Mouse (Mus musculus): Measurements from ENCODE around the gene Ace. TPM values are rescaled to one million over a fixed set of nuclear protein-coding genes. Genes with fewer than 3 reads are reported as not detected.

Ace gene
- polyA plus RNA-seq, 1 experiment from 2014 or later = 222 TPM

DNA sequence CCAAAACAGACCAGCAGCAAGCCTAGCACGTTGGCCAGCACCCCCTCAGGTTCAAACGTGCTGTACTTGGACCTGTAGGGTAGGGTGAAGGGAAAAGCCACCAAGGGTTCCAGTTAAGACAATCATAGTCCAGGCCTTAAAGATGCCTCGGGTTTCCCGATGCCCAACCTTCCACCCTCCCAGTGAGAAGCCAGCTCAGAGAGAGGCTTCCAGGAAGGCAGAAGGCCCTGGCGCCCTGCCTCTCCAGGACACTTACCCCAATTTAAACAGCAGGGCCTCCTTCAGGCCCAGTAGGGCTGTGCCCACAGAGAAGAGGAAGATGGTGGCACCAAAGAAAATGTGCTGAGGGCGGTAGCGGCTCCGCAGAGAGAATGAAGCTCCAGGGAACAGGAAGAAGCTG, 32.2 kb upstream of the Ace start:
- Histone ChIP-seq H3K27me3 (replicated peaks; ENCODE audit: control insufficient read depth, insufficient read depth, low read length) (no peaks in the 10 kb centered on the region), H3K36me3 (ENCODE audit: control insufficient read depth, insufficient read depth) (peaks cover 13% of the 10 kb centered on the region; the same call in 1 of the 2 replicates), H3K9ac (ENCODE audit: low read depth, low read length) (no peak overlapping the region), H3K27ac (ENCODE audit: low read depth, low read length) (no peak overlapping the region), H3K4me1 (replicated peaks; ENCODE audit: control insufficient read depth, insufficient read depth, low read length) (no peaks in the 10 kb centered on the region), H3K9me3 (ENCODE audit: control insufficient read depth) (no peaks in the 10 kb centered on the region), H3K4me3 (ENCODE audit: low read depth, low read length) (no peak overlapping the region), H3K4me2 (replicated peaks; ENCODE audit: low read depth) (no peak overlapping the region)
- TF ChIP-seq CTCF (IDR thresholded peaks at IDR 0.05; ENCODE audit: low read depth) = no peak
- 88% methylated on average over 8 of the region's 8 CpGs for WGBS
- ATAC-seq = no peak

DNA sequence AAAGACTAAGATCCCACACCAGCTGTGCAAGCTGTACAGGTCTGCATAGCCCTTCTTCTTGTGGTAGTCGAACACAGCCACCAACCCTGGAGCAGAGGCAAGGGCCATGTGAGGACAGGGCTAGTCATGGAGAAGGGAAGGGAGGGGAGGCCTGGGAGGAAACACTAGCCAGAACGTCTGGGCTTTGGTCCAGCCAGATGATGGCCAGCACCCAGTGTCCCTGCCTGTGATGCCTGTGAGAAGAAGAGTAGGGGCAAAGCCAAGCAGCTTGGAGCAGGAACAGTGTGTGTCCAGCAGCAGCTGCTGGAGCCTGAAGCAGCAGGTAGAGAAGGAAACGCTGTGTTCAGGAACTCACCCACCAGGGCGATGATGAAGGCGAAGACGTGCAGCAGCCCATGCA, 31.5 kb upstream of the Ace start:
- Histone ChIP-seq H3K4me1 (replicated peaks; ENCODE audit: control insufficient read depth, insufficient read depth, low read length) (no peaks in the 10 kb centered on the region), H3K27ac (ENCODE audit: low read depth, low read length) (no peak overlapping the region), H3K27me3 (replicated peaks; ENCODE audit: control insufficient read depth, insufficient read depth, low read length) (no peaks in the 10 kb centered on the region), H3K4me2 (replicated peaks; ENCODE audit: low read depth) (no peak overlapping the region), H3K9me3 (ENCODE audit: control insufficient read depth) (no peaks in the 10 kb centered on the region), H3K4me3 (ENCODE audit: low read depth, low read length) (no peak overlapping the region), H3K9ac (ENCODE audit: low read depth, low read length) (no peak overlapping the region), H3K36me3 (ENCODE audit: control insufficient read depth, insufficient read depth) (peaks cover 13% of the 10 kb centered on the region; the same call in 1 of the 2 replicates)
- TF ChIP-seq CTCF (IDR thresholded peaks at IDR 0.05; ENCODE audit: low read depth) = no peak
- WGBS = 88% methylated on average over 6 of the region's 6 CpGs
- no peak for ATAC-seq

DNA sequence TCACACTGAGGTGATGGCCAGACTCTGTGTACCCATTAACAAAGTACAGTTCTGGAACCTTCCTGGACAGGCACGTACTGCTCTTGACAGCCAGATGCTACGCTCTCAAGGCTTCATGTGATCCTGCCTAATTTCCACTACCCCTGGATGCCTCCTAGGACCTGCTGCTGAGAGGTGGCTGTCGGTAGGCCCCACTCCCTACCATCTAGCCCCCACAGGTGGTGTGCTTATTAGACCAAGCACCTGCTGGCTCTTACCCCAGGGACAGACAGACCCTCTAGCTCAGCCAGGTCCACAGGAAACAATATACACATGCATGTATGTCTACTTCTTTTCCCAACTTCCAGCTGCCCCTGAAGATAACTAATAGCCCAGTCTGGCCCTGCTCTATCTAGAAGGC, 30.8 kb upstream of the Ace start:
- no peak overlapping the region for H3K27ac ChIP-seq (ENCODE audit: low read depth, low read length)
- no peaks in the 10 kb centered on the region for H3K9me3 ChIP-seq (ENCODE audit: control insufficient read depth)
- no peak overlapping the region for H3K4me2 ChIP-seq (replicated peaks; ENCODE audit: low read depth)
- no peaks in the 10 kb centered on the region for H3K27me3 ChIP-seq (replicated peaks; ENCODE audit: control insufficient read depth, insufficient read depth, low read length)
- no peak overlapping the region for H3K9ac ChIP-seq (ENCODE audit: low read depth, low read length)
- no peaks in the 10 kb centered on the region for H3K4me1 ChIP-seq (replicated peaks; ENCODE audit: control insufficient read depth, insufficient read depth, low read length)
- WGBS = 97% methylated on average over 3 of the region's 3 CpGs
- H3K4me3 ChIP-seq (ENCODE audit: low read depth, low read length) = no peak overlapping the region
- no peak for TF ChIP-seq CTCF (IDR thresholded peaks at IDR 0.05; ENCODE audit: low read depth)
- no peak for ATAC-seq
- H3K36me3 ChIP-seq (ENCODE audit: control insufficient read depth, insufficient read depth) = peaks cover 13% of the 10 kb centered on the region; the same call in 1 of the 2 replicates

DNA sequence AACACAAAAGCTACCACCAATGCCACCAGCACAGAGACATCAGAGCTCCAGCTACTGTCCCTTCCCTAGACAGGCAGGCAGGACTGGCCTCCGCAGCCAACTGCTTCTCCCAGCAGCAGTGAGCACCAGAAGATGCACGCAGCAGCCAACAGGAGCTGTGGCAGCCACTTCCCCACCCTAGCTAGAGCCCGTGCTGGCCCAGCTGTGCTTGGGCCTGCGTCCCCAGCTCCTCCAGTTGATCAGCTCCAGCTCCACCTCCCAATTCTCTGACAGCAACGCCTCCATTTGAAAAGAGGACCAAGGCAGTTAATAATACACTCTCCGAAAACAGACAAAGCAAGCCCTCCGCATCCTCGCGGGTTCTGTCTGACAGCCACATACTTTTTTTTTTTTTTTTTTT, 29.0 kb upstream of the Ace start:
- Histone ChIP-seq H3K27ac (ENCODE audit: low read depth, low read length) (no peak overlapping the region), H3K4me3 (ENCODE audit: low read depth, low read length) (no peak overlapping the region), H3K27me3 (replicated peaks; ENCODE audit: control insufficient read depth, insufficient read depth, low read length) (no peaks in the 10 kb centered on the region), H3K4me1 (replicated peaks; ENCODE audit: control insufficient read depth, insufficient read depth, low read length) (no peaks in the 10 kb centered on the region), H3K9ac (ENCODE audit: low read depth, low read length) (no peak overlapping the region), H3K36me3 (ENCODE audit: control insufficient read depth, insufficient read depth) (peaks cover 12% of the 10 kb centered on the region; the same call in 1 of the 2 replicates), H3K9me3 (ENCODE audit: control insufficient read depth) (no peaks in the 10 kb centered on the region), H3K4me2 (replicated peaks; ENCODE audit: low read depth) (no peak overlapping the region)
- no peak for ATAC-seq
- 59% methylated on average over 9 of the region's 9 CpGs for WGBS
- TF ChIP-seq CTCF (IDR thresholded peaks at IDR 0.05; ENCODE audit: low read depth) = no peak

DNA sequence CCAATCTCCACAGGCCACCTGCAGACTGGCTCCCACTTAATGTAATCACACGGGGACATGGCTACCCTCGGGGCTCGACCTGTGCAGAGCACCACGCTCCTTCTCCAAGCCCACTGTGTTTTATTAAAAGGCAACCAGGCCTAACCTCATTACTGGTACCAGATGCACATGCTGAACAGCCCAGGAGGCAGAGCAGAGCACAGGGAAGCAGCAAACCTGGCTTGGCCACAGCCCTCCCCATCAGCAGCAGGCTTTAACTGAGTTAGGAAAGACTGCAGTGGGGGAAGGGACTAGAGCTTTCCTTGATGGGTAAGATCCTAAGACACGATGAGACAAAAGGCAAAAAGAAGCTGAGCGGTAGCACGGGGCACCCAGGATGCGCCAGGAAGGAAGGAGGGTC, 25.8 kb upstream of the Ace start:
- no peaks in the 10 kb centered on the region for H3K9me3 ChIP-seq (ENCODE audit: control insufficient read depth)
- H3K9ac ChIP-seq (ENCODE audit: low read depth, low read length) = no peak overlapping the region
- H3K27ac ChIP-seq (ENCODE audit: low read depth, low read length) = no peak overlapping the region
- H3K27me3 ChIP-seq (replicated peaks; ENCODE audit: control insufficient read depth, insufficient read depth, low read length) = no peaks in the 10 kb centered on the region
- no peaks in the 10 kb centered on the region for H3K36me3 ChIP-seq (ENCODE audit: control insufficient read depth, insufficient read depth)
- peaks cover 11% of the 10 kb centered on the region; the same call in 1 of the 2 replicates for H3K4me1 ChIP-seq (replicated peaks; ENCODE audit: control insufficient read depth, insufficient read depth, low read length)
- no peak for ATAC-seq
- no peak overlapping the region for H3K4me3 ChIP-seq (ENCODE audit: low read depth, low read length)
- no peak overlapping the region for H3K4me2 ChIP-seq (replicated peaks; ENCODE audit: low read depth)
- 74% methylated on average over 8 of the region's 8 CpGs for WGBS
- TF ChIP-seq CTCF (IDR thresholded peaks at IDR 0.05; ENCODE audit: low read depth) = no peak

DNA sequence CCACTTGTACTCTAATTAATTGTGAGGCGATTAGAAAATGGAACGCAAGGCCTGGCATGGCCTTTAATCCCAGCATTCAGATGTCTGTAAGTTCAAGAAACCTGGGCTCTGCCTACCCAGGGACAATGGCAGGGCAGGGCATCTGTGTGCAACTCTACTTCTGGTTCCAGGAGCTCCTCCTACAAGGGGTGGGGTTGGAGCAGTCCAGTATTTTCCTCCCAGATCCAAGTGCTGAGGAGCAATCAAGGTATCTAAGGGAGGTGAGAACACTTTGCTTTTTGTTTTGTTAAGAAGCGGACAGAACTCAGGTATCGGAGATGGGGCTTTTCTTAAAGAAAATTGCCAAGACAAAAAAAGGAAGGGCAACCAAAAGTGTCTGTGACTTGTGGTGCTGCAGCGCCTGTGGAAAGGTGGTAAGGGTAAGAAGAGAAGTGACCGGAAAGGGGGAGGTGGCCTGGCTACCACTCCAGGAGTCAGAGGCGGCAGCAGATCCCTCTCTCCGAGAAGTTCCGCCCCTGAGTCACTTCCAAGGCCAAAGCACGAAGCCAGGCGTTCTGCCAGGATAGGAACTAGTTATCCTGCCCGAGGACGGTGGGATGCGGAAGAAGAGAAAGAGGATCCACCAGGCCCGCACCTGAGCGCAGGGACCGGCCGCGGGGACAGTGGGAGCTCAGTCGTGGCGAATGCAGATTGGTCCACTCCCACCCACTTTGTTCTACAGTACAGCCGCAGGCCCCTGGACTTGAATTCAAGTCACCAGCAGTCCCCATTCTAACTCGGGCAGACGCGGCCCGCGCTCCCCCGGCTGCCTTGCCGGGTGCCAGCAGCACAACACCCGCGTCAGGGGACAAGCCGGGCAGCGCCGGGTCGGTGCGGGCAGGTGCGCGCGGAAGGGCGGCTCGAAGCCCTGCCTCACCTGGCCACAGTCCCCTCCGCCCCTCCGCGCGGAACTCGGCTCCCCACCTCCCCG, 24.3 kb upstream of the Ace start:
- Histone ChIP-seq H3K36me3 (ENCODE audit: control insufficient read depth, insufficient read depth) (no peaks in the 10 kb centered on the region), H3K4me3 (ENCODE audit: low read depth, low read length) (peak overlapping the region; percentile 60), H3K9ac (ENCODE audit: low read depth, low read length) (peak overlapping the region; percentile 77), H3K27me3 (replicated peaks; ENCODE audit: control insufficient read depth, insufficient read depth, low read length) (no peaks in the 10 kb centered on the region), H3K4me2 (replicated peaks; ENCODE audit: low read depth) (peak overlapping the region; percentile 94), H3K9me3 (ENCODE audit: control insufficient read depth) (no peaks in the 10 kb centered on the region), H3K27ac (ENCODE audit: low read depth, low read length) (peak overlapping the region; percentile 93), H3K4me1 (replicated peaks; ENCODE audit: control insufficient read depth, insufficient read depth, low read length) (peaks cover 11% of the 10 kb centered on the region; the same call in 1 of the 2 replicates)
- no peak for TF ChIP-seq CTCF (IDR thresholded peaks at IDR 0.05; ENCODE audit: low read depth)
- ATAC-seq = peak; percentile 51
- WGBS = 3% methylated on average over 46 of the region's 47 CpGs
